Mouse (Mus musculus): ENCODE data around the gene Kif3b.

DNA sequence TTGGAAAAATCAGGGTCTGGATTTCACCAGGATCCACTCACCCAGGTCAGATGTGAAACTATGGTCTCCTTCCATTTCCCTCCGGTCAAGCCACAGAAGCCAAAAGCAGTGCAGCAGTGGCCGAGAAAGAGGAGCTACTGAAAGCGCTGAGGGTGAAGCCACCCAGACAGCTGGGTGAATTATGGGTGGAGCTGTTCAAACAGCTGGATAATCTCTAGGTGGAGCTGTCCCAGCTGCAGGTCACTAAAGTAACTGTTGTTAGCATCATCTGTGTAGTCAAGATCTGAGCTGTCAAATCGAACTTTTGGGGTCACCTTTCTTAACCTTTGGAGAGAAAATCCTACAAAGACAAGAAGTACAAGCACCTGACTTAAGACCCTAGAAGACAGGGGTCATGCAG, 7.2 kb downstream of the Kif3b start:
- TF ChIP-seq CTCF (IDR thresholded peaks at IDR 0.05; ENCODE audit: low read depth) (no peak), EP300 (optimal IDR thresholded peaks at IDR 0.05) (no peak)

Data from stomach, postnatal 0 days (tissue).